Comparison of ENCODE assay signal across 18 mouse cellular contexts in genomic region chr2:91876806-91877140, GRCm38 (mm10). TPM values are rescaled to one million over a fixed set of nuclear protein-coding genes. Genes with fewer than 3 reads are reported as not detected.
A peak's percentile ranks its signal among the peaks of the same experiment; 100 is the strongest.
DNase-seq lines count a peak whose midpoint lies in the region; ATAC-seq lines count a peak whose summit lies in the region.
"Had no signal": no experiment of that assay in that cellular context is flagged by ENCODE, and none has a peak within 500 bp of the region (broad histone marks: within the 10 kb centered on the region; RNA-seq: fewer than 3 reads in every experiment).

No protein-coding gene starts in this region.

- no peak overlapping the region for H3K27ac ChIP-seq in liver, embryonic 15.5 days (replicated peaks)
- no peak overlapping the region for H3K27ac ChIP-seq in liver, embryonic 12.5 days
- peak overlapping the region; percentile 27 for H3K27ac ChIP-seq in macrophage
- H3K27ac ChIP-seq: hindbrain, embryonic 12.5 days; liver, embryonic 13.5 days had no signal

- WGBS in liver, embryonic 15.5 days (ENCODE audit: insufficient replicate concordance) = 58% methylated on average over 2 of the region's 2 CpGs
- 72% methylated on average over 2 of the region's 2 CpGs for WGBS in liver, embryonic 12.5 days (ENCODE audit: insufficient replicate concordance)
- WGBS in macrophage (ENCODE audit: missing documents) = 6% methylated on average over 2 of the region's 2 CpGs

- H3K9me3 ChIP-seq in liver, embryonic 15.5 days (replicated peaks) = no peaks in the 10 kb centered on the region
- H3K9me3 ChIP-seq in liver, embryonic 12.5 days (replicated peaks) = no peaks in the 10 kb centered on the region
- H3K9me3 ChIP-seq: hindbrain, embryonic 12.5 days; liver, embryonic 13.5 days had no signal

- DNase-seq in CD4-positive, CD25-positive, alpha-beta regulatory T cell, adult 2 months (ENCODE audit: low read depth, low spot score) = peak; percentile 41
- DNase-seq in left cerebral cortex, adult 8-10 months (ENCODE audit: low spot score in 2 of 2) = no peak
- DNase-seq in gastrocnemius, adult 8-10 months (ENCODE audit: low spot score in 2 of 2) = no peak
- DNase-seq in urinary bladder, postnatal 25 days (ENCODE audit: low spot score) = no peak
- DNase-seq: adrenal gland, postnatal 14 days; cerebellum, adult 11 months; gastrocnemius, postnatal 10 days; kidney, adult 8-10 months; kidney, postnatal 4 days; liver, embryonic 13.5 days; thymus, postnatal 36 days had no signal

- H3K27me3 ChIP-seq in liver, embryonic 15.5 days = no peaks in the 10 kb centered on the region
- H3K27me3 ChIP-seq in liver, embryonic 12.5 days (replicated peaks) = no peaks in the 10 kb centered on the region
- H3K27me3 ChIP-seq: hindbrain, embryonic 12.5 days; liver, embryonic 13.5 days had no signal

- H3K4me2 ChIP-seq in liver, embryonic 15.5 days = peak overlapping the region; percentile 20
- H3K4me2 ChIP-seq in liver, embryonic 12.5 days = no peak overlapping the region
- H3K4me2 ChIP-seq: hindbrain, embryonic 12.5 days; liver, embryonic 13.5 days had no signal

- no peak for ATAC-seq in liver, embryonic 15.5 days (ENCODE audit: insufficient read depth)
- no peak for ATAC-seq in liver, embryonic 12.5 days
- ATAC-seq in activated CD4-positive, CD25-positive, alpha-beta regulatory T cell, adult 4 months = peak; percentile 38

- H3K36me3 ChIP-seq in liver, embryonic 15.5 days (replicated peaks) = 0 out of 2 replicates have a peak, but pooled peaks cover 5% of the 10 kb centered on the region
- peaks cover 19% of the 10 kb centered on the region for H3K36me3 ChIP-seq in liver, embryonic 12.5 days
- H3K36me3 ChIP-seq in macrophage (ENCODE audit: inconsistent target) = no peaks in the 10 kb centered on the region

- H3K4me1 ChIP-seq in liver, embryonic 15.5 days (replicated peaks) = peaks cover 9% of the 10 kb centered on the region; the same call in 1 of the 2 replicates
- H3K4me1 ChIP-seq in liver, embryonic 12.5 days = peaks cover 11% of the 10 kb centered on the region

- H3K79me2 ChIP-seq in macrophage (ENCODE audit: inconsistent target) = no peaks in the 10 kb centered on the region

- no peak overlapping the region for H3K4me3 ChIP-seq in liver, embryonic 15.5 days (replicated peaks)
- H3K4me3 ChIP-seq in liver, embryonic 12.5 days = no peak overlapping the region
- peak overlapping the region; percentile 17; the same call in 1 of the 2 replicates for H3K4me3 ChIP-seq in macrophage (ENCODE audit: inconsistent target)
- H3K4me3 ChIP-seq: hindbrain, embryonic 12.5 days; liver, embryonic 13.5 days had no signal

- no peak overlapping the region for H3K9ac ChIP-seq in liver, embryonic 15.5 days
- H3K9ac ChIP-seq in liver, embryonic 12.5 days = no peak overlapping the region
- H3K9ac ChIP-seq: hindbrain, embryonic 12.5 days; liver, embryonic 13.5 days had no signal

RNA-seq across cellular contexts. Expression of gene Chrm4, which starts 50.3 kb away (rescaled TPM):
- polyA plus RNA-seq in liver, embryonic 15.5 days (2015; fragmentation: Nextera tagmentation; extraction: Ambion mirVana) = 0.13 TPM in 1 of 2 replicates, not detected in the other
- polyA plus RNA-seq in liver, embryonic 12.5 days (2016; fragmentation: Nextera tagmentation; extraction: Ambion mirVana) = 0.17 TPM in 1 of 2 replicates, not detected in the other
- polyA plus RNA-seq in activated CD4-positive, CD25-positive, alpha-beta regulatory T cell, adult 4 months (2017; shearing (Covaris generic)) = 1 to 10 TPM in 1 of 2 experiments, under 1 TPM in 1; 0.54 to 1.2 TPM
- total RNA-seq in macrophage (2018; cell fraction: chromatin; rRNA removed) = 1 to 10 TPM in 2 of 26 experiments, under 1 TPM in 2, not detected in 22; 0.62 to 1.2 (median 0.89) TPM
- total RNA-seq in macrophage (2018; cell fraction: cytosol; rRNA removed) = under 1 TPM in 3 of 26 experiments, not detected in 23; 0.05 to 0.19 (median 0.13) TPM
- 1 to 10 TPM in 1 of 26 experiments, under 1 TPM in 5, not detected in 20; 0.40 to 1.2 (median 0.51) TPM for total RNA-seq in macrophage (2018; cell fraction: nucleus; rRNA removed)
- polyA plus RNA-seq in macrophage (2018) = not detected in 3 replicates
- total RNA-seq in left cerebral cortex, adult 8-10 months (2022) = 10 to 100 TPM; 57.9 to 66.5 (median 60.3) TPM
- not detected for total RNA-seq in gastrocnemius, adult 8-10 months (2022)
- polyA plus RNA-seq: heart, embryonic 14.5 days; stomach, embryonic 14.5 days had no signal

RNA-seq across cellular contexts. Expression of gene Mdk, which starts 55.3 kb away (rescaled TPM):
- 15.2 and 17.1 TPM in 2 replicates for polyA plus RNA-seq in liver, embryonic 15.5 days (2015; fragmentation: Nextera tagmentation; extraction: Ambion mirVana)
- 137 and 140 TPM in 2 replicates for polyA plus RNA-seq in liver, embryonic 12.5 days (2016; fragmentation: Nextera tagmentation; extraction: Ambion mirVana)
- 1 to 10 TPM; 1.2 to 2.0 TPM for polyA plus RNA-seq in activated CD4-positive, CD25-positive, alpha-beta regulatory T cell, adult 4 months (2017; shearing (Covaris generic))
- 10 to 100 TPM in 8 of 26 experiments, 1 to 10 TPM in 14, under 1 TPM in 2, not detected in 2; 0.82 to 28.2 (median 8.1) TPM for total RNA-seq in macrophage (2018; cell fraction: chromatin; rRNA removed)
- 1 to 10 TPM in 6 of 26 experiments, under 1 TPM in 18, not detected in 2; 0.19 to 1.9 (median 0.79) TPM for total RNA-seq in macrophage (2018; cell fraction: cytosol; rRNA removed)
- total RNA-seq in macrophage (2018; cell fraction: nucleus; rRNA removed) = 10 to 100 TPM in 4 of 26 experiments, 1 to 10 TPM in 19, under 1 TPM in 1, not detected in 2; 0.92 to 18.5 (median 7.9) TPM
- 0.25 to 2.4 TPM (median 1.6 TPM) in 3 replicates for polyA plus RNA-seq in macrophage (2018)
- total RNA-seq in left cerebral cortex, adult 8-10 months (2022) = 10 to 100 TPM; 17.9 to 21.1 (median 19.8) TPM
- total RNA-seq in gastrocnemius, adult 8-10 months (2022) = under 1 TPM in 3 of 4 experiments, not detected in 1; 0.44 to 0.46 (median 0.45) TPM
